Mouse (Mus musculus) intestine, embryonic 14.5 days (tissue): ENCODE results near the gene Rnls. TPM values are rescaled to one million over a fixed set of nuclear protein-coding genes. Genes with fewer than 3 reads are reported as not detected.
"Not testable (repeated sequence)": the region's sequence is repeated elsewhere in the genome, so short reads cannot be mapped to it uniquely, and the experiment has no call there.

Experiments used
- ATAC-seq: fragments of 200-750 bp; cut with Nextera tagmentation; replicated peaks from 2 replicates; pipeline ENCODE4 v1.8.0; 2017; ENCODE audit warnings: low read depth, moderate number of reproducible peaks, moderate TSS enrichment, moderate library complexity; ENCODE audit not compliant: low FRiP score, low TSS enrichment
- DNase-seq: peaks from one replicate; pipeline ENCODE4 v3.0.0-alpha.2; 2018; ENCODE audit warnings: low spot score
- H3K27ac ChIP-seq: fragments of 300-500 bp; sonication (generic); 2 replicates; pipeline ENCODE4 v1.5.1; 2014; ENCODE audit warnings: low read depth, mild to moderate bottlenecking, control low read depth
- H3K27me3 ChIP-seq: fragments of 300-500 bp; sonication (generic); replicated peaks from 2 replicates; pipeline ENCODE4 v1.6.1; 2014; ENCODE audit warnings: low read length, control low read depth; ENCODE audit not compliant: control insufficient read depth, insufficient read depth
- H3K36me3 ChIP-seq: fragments of 300-500 bp; sonication (generic); 2 replicates; pipeline ENCODE4 v1.6.1; 2014; ENCODE audit warnings: low read length, control low read depth; ENCODE audit not compliant: control insufficient read depth, insufficient read depth
- H3K4me1 ChIP-seq: fragments of 300-500 bp; sonication (generic); replicated peaks from 2 replicates; pipeline ENCODE4 v1.6.1; 2014; ENCODE audit warnings: low read length, control low read depth, mixed read lengths; ENCODE audit not compliant: control insufficient read depth, insufficient read depth
- H3K4me2 ChIP-seq: fragments of 300-500 bp; sonication (generic); 2 replicates; pipeline ENCODE4 v1.6.1; 2014; ENCODE audit warnings: low read length
- H3K4me3 ChIP-seq: fragments of 300-500 bp; sonication (generic); 2 replicates; pipeline ENCODE4 v1.5.1; 2014; ENCODE audit warnings: low read depth, low read length, control low read depth, mixed read lengths
- H3K9ac ChIP-seq: fragments of 300-500 bp; sonication (generic); 2 replicates; pipeline ENCODE4 v1.6.1; 2014; ENCODE audit warnings: mild to moderate bottlenecking, low read length
- H3K9me3 ChIP-seq: fragments of 300-500 bp; sonication (generic); 2 replicates; pipeline ENCODE4 v1.6.1; 2016; ENCODE audit warnings: low read length, control low read depth; ENCODE audit not compliant: control insufficient read depth
- WGBS: fragments of 180-500 bp; shearing (Covaris S2); extraction: QIAGEN DNeasy Blood & Tissue Kit; methylation state at CpG from one replicate; pipeline ENCODE4 v1.1.7; 2014; 5-methylcytosine and 5-hydroxymethylcytosine counted together
- polyA plus RNA-seq: library from polyadenylated mRNA; unstranded; fragments of >200 nt; fragmentation: Nextera tagmentation; extraction: Ambion mirVana; gene quantifications from 2 replicates; pipeline ENCODE4 v1.2.1, GENCODE M21; 2014

The Rnls gene
- 6.4 and 7.0 TPM in 2 replicates for polyA plus RNA-seq

DNA sequence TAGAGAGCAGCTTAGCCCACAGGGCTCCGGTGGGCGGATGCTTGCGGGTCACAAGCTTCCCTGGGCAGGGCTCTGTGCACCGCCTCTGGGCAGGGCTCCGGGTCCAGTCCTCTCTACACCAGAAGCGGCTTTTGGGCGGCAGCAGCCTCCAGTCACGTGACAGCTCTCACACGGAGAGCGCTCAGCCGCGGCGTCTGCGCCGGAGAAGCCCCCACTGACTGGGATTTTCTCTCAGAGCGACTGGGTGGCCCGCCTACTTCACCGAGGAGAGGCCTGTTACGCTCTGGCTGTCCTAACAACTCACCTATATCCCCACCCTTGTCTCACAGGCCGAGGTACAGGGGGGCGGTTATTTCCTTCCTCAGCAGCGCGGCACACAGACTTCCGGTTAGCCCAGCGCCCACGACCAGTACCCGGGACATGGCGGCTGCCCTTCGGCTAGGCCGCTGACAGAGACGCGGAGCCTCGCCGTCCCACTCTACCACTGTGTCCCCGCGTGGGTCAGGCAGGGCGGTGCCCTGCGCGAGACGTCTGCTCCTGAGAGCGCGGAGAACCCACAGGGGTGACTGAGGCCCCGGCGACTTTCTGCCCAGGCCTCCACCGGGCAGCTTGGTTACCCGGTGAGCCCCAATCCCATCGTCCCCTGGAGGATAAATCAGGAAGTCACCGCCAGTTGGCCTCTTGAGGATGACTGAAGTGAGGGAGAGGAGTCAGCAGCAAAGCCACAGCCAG, at the start of gene Rnls:
Gene Rnls, minus strand, starts transcription at position 645 of the 732 bp plus-strand sequence.
- peak within 1 kb of the TSS; percentile 84 for H3K9ac ChIP-seq
- H3K27ac ChIP-seq, result peak within 1 kb of the TSS; percentile 88
- ATAC-seq (peak; percentile 99), DNase-seq (peak; percentile 92)
- peak within 1 kb of the TSS; percentile 70 for H3K4me2 ChIP-seq
- no peaks in the 10 kb centered on the region for H3K4me1 ChIP-seq
- no peaks in the 10 kb centered on the region for H3K27me3 ChIP-seq
- H3K4me3 ChIP-seq, result peak within 1 kb of the TSS; percentile 63
- H3K36me3 ChIP-seq, result no peaks in the 10 kb centered on the region
- 2% methylated on average over 48 of the region's 48 CpGs for WGBS
- peaks cover 4% of the 10 kb centered on the region; the same call in 1 of the 2 replicates for H3K9me3 ChIP-seq

DNA sequence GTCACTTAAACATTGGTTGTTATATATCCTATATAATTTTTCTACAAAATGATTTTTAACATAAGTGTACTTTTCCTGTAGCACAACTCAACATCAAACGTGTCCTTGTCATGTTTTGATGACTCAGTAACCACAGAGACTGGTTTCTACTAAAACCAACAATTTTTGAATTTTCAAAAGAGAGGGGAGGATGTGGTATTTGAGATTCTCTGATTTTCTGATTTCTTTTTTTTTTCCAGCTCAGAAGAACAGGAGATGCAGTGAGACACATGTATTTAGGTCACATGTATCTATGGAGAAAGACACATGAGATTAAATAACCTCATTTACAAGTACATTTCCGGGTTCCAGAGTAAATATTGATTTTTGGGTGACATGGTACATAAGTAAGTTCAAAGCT, 37.4 kb upstream of the Rnls start:
- H3K36me3 ChIP-seq, result no peaks in the 10 kb centered on the region
- H3K4me1 ChIP-seq, result no peaks in the 10 kb centered on the region
- no peak overlapping the region for H3K4me3 ChIP-seq
- H3K27ac ChIP-seq, result no peak overlapping the region
- no peak for ATAC-seq
- H3K27me3 ChIP-seq, result no peaks in the 10 kb centered on the region
- WGBS, result 46% methylated on average over 2 of the region's 2 CpGs
- H3K9me3 ChIP-seq, result no peaks in the 10 kb centered on the region
- no peak overlapping the region for H3K9ac ChIP-seq
- no peak for DNase-seq
- H3K4me2 ChIP-seq, result no peak overlapping the region

DNA sequence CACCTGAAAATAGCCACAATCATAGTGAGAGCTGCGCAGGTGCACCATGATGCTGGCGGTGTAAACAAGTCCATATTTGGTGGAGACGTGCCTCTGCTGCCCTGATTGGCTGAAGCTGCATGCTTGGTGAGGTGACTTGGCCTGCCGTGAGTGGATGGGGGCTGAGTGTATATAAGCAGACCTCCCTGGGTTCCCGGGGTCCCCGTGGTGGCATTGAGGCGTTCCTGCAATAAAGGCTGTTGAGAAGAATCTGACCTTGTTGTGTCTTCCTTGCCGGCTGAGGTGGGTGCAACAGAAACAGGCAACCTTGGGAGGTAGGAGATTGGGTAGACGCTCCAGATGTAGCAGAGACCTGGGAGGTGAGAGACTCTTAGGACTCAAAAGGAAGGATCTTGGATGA, 27.3 kb upstream of the Rnls start:
- H3K27ac ChIP-seq, H3K4me2 ChIP-seq, H3K27me3 ChIP-seq, DNase-seq, H3K4me3 ChIP-seq, H3K4me1 ChIP-seq, H3K36me3 ChIP-seq, ATAC-seq, H3K9ac ChIP-seq, H3K9me3 ChIP-seq: not testable (repeated sequence)
- WGBS, result 87% methylated on average over 9 of the region's 9 CpGs

DNA sequence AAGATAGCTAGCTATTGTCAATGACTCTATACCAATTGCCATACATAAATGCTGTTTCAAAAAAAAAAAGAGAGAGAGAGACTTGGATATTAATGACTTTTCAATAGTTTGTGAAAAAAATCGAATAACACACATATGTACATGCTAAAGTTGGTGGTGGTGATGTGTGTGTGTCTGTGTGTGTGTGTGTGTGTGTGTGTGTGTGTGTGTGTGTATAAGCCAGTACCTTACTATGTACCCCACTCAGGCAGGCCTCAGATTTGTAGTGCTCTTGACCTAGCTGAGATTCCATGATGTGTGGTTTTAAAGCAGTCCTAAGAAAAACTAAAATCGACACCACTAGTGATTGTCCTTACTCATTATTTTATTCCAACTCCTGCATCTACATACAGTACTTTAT, 11.3 kb downstream of the Rnls start:
- WGBS, result 82% methylated on average over 2 of the region's 2 CpGs
- no peak overlapping the region for H3K27ac ChIP-seq
- H3K9me3 ChIP-seq, result no peaks in the 10 kb centered on the region

DNA sequence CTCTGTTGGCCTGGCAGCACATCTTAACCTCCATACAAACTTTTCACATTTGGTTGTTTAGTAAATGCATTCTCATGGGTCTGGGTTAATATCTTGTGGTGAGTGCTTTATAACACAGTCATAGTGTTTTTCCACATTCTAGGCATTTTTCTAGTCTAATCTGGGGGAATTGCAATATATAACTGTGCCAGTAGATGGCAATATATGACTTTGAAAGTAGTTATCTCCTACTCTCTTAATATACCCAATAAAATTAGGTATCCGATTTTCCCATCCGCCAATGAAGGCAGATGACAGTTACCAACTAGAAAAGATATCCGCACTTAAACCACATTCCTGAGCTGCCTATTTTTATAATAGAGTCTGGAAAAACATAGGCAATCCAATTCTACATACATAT, 11.7 kb downstream of the Rnls start:
- Histone ChIP-seq H3K36me3 (no peaks in the 10 kb centered on the region), H3K9ac (no peak overlapping the region), H3K9me3 (no peaks in the 10 kb centered on the region), H3K4me2 (no peak overlapping the region), H3K4me3 (no peak overlapping the region), H3K27ac (no peak overlapping the region), H3K27me3 (no peaks in the 10 kb centered on the region), H3K4me1 (no peaks in the 10 kb centered on the region)
- ATAC-seq (no peak), DNase-seq (no peak)
- 12% methylated on average over 3 of the region's 3 CpGs for WGBS

More for the DNA sequence above, 11.3 kb downstream of the Rnls start:
- H3K4me3 ChIP-seq, result no peak overlapping the region
- no peaks in the 10 kb centered on the region for H3K36me3 ChIP-seq
- ATAC-seq, result no peak
- H3K4me1 ChIP-seq, result no peaks in the 10 kb centered on the region
- H3K27me3 ChIP-seq, result no peaks in the 10 kb centered on the region
- no peak for DNase-seq
- no peak overlapping the region for H3K4me2 ChIP-seq
- H3K9ac ChIP-seq, result no peak overlapping the region

DNA sequence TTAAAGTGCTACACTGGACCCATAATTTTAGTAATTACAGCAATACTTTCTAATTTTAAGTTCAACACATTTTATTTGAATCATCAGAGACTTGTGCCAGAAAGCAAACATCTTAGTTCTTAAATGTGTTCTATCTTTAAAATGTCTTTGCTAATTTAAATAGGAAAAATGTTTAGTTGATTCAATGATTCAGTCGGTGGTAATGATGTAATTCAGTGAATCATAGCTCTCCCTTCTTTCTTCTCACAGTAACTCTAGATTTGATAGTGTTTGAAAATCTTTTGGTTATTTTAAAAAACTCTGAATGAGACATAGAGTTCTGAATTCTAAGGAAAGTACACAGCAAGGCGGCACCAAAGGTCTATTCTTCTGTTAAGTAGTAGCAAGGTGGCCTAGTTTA, 23.3 kb downstream of the Rnls start:
- Histone ChIP-seq H3K4me3 (no peak overlapping the region), H3K9me3 (no peaks in the 10 kb centered on the region), H3K27ac (no peak overlapping the region), H3K9ac (no peak overlapping the region), H3K27me3 (no peaks in the 10 kb centered on the region), H3K4me2 (no peak overlapping the region), H3K36me3 (no peaks in the 10 kb centered on the region), H3K4me1 (no peaks in the 10 kb centered on the region)
- ATAC-seq (no peak), DNase-seq (no peak)
- WGBS, result 76% methylated on average over 2 of the region's 2 CpGs

DNA sequence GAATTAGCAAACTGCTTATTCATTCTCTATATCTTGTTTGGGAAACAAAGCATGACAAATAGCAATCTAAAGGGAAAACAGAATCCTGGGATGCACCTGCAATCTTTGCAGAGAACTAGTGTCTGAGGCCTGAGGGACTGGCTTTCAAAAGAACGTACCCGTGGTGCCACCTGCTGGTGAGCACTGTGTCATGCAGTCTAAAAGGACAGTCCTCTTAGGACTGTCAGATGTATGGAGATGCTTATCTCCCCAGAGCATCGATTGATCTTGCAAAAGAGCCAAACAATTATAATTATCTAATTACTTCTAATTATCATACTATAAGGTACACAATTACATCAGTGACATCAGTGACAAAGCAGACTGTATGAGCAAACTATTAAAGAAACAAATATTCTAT, 25.4 kb downstream of the Rnls start:
- no peak overlapping the region for H3K27ac ChIP-seq
- ATAC-seq (0 out of 2 replicates have a peak, but pooled peaks have one; percentile 53), DNase-seq (peak; percentile 80)
- no peaks in the 10 kb centered on the region for H3K4me1 ChIP-seq
- no peaks in the 10 kb centered on the region for H3K9me3 ChIP-seq
- H3K36me3 ChIP-seq, result no peaks in the 10 kb centered on the region
- no peak overlapping the region for H3K4me3 ChIP-seq
- 7% methylated on average over 3 of the region's 3 CpGs for WGBS
- no peaks in the 10 kb centered on the region for H3K27me3 ChIP-seq
- H3K9ac ChIP-seq, result no peak overlapping the region
- no peak overlapping the region for H3K4me2 ChIP-seq

DNA sequence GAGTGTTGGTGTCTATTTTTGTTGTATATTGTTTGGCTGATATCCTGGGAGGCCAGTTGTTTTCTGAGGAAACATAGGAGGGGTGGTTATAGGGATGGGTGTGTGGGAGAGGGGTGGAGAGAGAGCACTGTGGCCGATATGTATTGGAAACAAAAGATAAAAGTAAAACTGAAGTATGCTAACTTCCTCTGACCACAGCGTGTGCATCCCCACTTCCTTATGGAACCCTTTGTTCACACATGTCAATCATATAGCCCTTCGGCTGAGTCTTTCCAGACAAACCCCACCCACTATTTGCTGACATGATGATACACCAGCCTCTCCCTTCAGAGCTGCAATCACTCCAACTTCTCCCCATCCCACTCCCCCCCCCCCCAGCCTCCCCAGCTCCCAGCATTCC, 35.1 kb downstream of the Rnls start:
- Histone ChIP-seq H3K36me3 (no peaks in the 10 kb centered on the region), H3K4me1 (no peaks in the 10 kb centered on the region), H3K27ac (no peak overlapping the region), H3K4me2 (no peak overlapping the region), H3K27me3 (no peaks in the 10 kb centered on the region), H3K9me3 (no peaks in the 10 kb centered on the region), H3K4me3 (no peak overlapping the region), H3K9ac (no peak overlapping the region)
- WGBS, result 61% methylated on average over 3 of the region's 3 CpGs
- ATAC-seq (no peak), DNase-seq (no peak)

DNA sequence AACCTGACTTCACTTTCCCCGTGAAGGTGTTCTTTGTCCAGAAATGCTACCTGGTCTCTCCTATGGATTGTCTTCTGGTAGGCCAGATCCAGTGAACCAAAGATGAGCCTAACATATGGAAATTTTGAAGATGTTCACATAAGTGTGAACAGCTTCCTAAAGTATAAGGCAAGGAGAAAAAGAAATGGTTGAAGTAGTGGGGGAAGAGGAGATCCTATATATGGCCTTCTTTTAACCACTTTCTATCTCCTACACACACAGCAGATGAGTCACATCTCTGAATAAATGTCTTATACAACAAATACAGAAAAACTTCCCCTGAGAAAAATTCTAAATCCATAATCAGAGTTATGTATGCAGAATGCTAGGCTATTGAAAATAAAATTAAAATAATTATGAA, 52.0 kb downstream of the Rnls start:
- Histone ChIP-seq H3K27me3 (no peaks in the 10 kb centered on the region), H3K36me3 (no peaks in the 10 kb centered on the region), H3K4me2 (no peak overlapping the region), H3K27ac (no peak overlapping the region), H3K9me3 (no peaks in the 10 kb centered on the region), H3K4me3 (no peak overlapping the region), H3K9ac (no peak overlapping the region), H3K4me1 (no peaks in the 10 kb centered on the region)
- no peak for ATAC-seq
- 95% methylated on average over 1 of the region's 1 CpGs for whole genome bisulfite sequencing
- DNase-seq, result no peak
